Mouse (Mus musculus) heart, embryonic 14.5 days (tissue): ENCODE measurements at regions not wholly inside any gene's neighbourhood (a gene's known extent, or its start where the extent isn't known, plus 50 kb on each side); places are given as distances from the start of the nearest gene placed in this dataset.
A peak's percentile ranks its signal among the peaks of the same experiment; 100 is the strongest.

Experiments
- ATAC-seq: fragments of 200-750 bp; cut with Nextera tagmentation; 2 replicates; pipeline ENCODE4 v1.8.0; 2017; ENCODE audit warnings: low read depth, moderate TSS enrichment; ENCODE audit not compliant: insufficient number of reproducible peaks, insufficient read depth, low FRiP score
- H3K27ac ChIP-seq, 2 experiments: fragments of 200-500 bp in 1 of 2; fragments of 300-500 bp in 1 of 2; sonication (generic) in 1 of 2; replicated peaks in 1 of 2; 2 replicates each; pipeline ENCODE4 v1.5.1; 2012 to 2014; ENCODE audit warnings: low read depth in 2 of 2, low read length in 2 of 2, control low read depth in 1 of 2, mild to moderate bottlenecking in 1 of 2, mixed read lengths in 1 of 2; ENCODE audit not compliant: control insufficient read depth in 1 of 2, insufficient read depth in 1 of 2
- H3K27me3 ChIP-seq: fragments of 300-500 bp; sonication (generic); 2 replicates; pipeline ENCODE4 v1.6.1; 2014; ENCODE audit warnings: mild to moderate bottlenecking, low read length, control low read depth; ENCODE audit not compliant: control insufficient read depth, insufficient read depth
- H3K36me3 ChIP-seq: fragments of 300-500 bp; sonication (generic); 2 replicates; pipeline ENCODE4 v1.6.1; 2014; ENCODE audit warnings: mild to moderate bottlenecking, control low read depth, low read length, mixed read lengths; ENCODE audit not compliant: control insufficient read depth, insufficient read depth
- H3K4me1 ChIP-seq, 2 experiments: fragments of 200-500 bp in 1 of 2; fragments of 300-500 bp in 1 of 2; sonication (generic) in 1 of 2; 2 replicates each; pipeline ENCODE4 v1.6.1; 2012 to 2014; ENCODE audit warnings: low read length in 2 of 2, control low read depth in 1 of 2, mixed read lengths in 1 of 2; ENCODE audit not compliant: control insufficient read depth in 2 of 2, insufficient read depth in 2 of 2
- H3K4me2 ChIP-seq: fragments of 300-500 bp; sonication (generic); 2 replicates; pipeline ENCODE4 v1.6.1; 2014; ENCODE audit warnings: mild to moderate bottlenecking, low read length
- H3K4me3 ChIP-seq, 2 experiments: fragments of 200-500 bp in 1 of 2; fragments of 300-500 bp in 1 of 2; sonication (generic) in 1 of 2; 2 replicates each; pipeline ENCODE4 v1.5.1; 2012 to 2014; ENCODE audit warnings: low read length in 2 of 2, mild to moderate bottlenecking in 2 of 2, control low read depth in 1 of 2, low read depth in 1 of 2, moderate library complexity in 1 of 2; ENCODE audit not compliant: control insufficient read depth in 1 of 2, insufficient read depth in 1 of 2
- H3K9ac ChIP-seq: fragments of 300-500 bp; sonication (generic); 2 replicates; pipeline ENCODE4 v1.6.1; 2014; ENCODE audit warnings: mild to moderate bottlenecking, low read length
- H3K9me3 ChIP-seq: fragments of 300-500 bp; sonication (generic); 2 replicates; pipeline ENCODE4 v1.6.1; 2016; ENCODE audit warnings: low read length, control low read depth; ENCODE audit not compliant: control insufficient read depth
- WGBS: fragments of 180-500 bp; shearing (Covaris S2); extraction: QIAGEN DNeasy Blood & Tissue Kit; methylation state at CpG from one replicate; pipeline ENCODE4 v1.1.7; 2014; 5-methylcytosine and 5-hydroxymethylcytosine counted together

DNA sequence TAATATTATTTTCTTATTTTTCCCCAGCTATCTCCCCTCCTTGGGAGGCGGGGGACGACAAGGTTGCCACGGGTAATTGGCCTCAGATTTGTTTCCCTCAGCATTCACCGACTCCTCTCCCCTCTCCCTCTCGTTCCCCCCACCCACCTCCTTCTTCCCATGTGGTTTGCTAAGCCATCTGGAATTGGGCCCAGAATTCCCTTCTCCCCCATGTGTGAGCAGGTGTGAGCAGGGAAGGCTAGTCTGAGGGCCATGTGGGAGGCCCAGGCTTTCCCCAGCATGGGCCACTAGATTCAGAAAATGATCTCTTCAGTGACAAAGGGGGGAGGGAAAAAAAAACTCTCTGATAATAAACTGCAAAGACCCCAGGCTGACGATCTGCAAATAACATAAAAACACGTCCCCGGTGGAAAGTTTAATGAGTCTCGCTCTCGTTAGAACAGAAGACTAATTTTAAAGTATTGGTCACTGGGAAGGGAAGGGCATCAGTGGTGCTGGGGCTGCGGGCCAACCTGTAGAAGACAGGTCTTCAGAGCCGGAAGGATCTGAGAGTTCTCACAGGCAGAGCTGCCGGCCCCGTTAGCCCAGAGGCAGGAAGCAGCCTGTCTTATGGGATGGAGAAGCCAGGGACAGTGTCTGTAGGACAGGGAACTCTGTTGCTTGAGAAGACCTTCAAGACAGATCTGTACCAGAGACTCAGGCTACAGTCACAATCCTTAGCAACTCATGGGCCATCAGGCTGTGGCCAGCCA, 64.3 kb upstream of the Unc5a start:
- 62% methylated on average over 14 of the region's 14 CpGs for WGBS
- Histone ChIP-seq H3K9me3 (no peaks in the 10 kb centered on the region), H3K4me1 (no peaks in the 10 kb centered on the region; a peak in 1 of 4 replicates), H3K9ac (no peak overlapping the region), H3K27ac (no peak overlapping the region), H3K4me3 (no peak overlapping the region), H3K27me3 (peaks cover 33% of the 10 kb centered on the region), H3K4me2 (no peak overlapping the region), H3K36me3 (no peaks in the 10 kb centered on the region)
- ATAC-seq, result no peak

DNA sequence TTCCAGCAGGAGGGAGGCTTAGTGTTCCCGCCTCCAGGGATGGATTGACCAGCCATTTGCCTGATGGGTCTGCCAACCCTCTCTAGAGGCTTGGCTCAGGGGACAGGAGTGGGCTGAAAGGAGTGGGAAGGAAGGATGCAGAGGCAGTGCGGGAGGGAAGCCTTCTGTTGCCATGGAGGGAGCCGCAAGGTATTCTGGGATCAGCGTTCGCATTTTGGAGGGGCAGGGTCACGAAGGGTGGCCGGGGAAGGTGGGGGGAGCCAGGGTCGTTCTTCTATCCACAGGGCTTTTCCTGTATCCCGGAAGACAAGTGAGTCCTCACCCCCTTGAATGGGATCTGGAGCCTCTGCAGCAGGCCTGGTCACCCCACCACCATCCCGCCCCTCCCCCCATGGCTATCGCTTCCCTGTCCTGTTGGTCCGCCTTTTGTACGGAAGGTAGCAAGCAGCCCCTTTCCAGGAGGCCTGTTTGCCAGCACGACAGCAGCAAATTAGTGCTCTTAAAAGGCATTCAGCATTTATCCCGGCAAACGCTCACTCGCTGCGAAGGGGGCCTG, 61.8 kb upstream of the Unc5a start:
- WGBS, result 9% methylated on average over 18 of the region's 18 CpGs
- no peak overlapping the region for H3K27ac ChIP-seq
- no peak overlapping the region; a peak in 1 of 4 replicates for H3K4me3 ChIP-seq
- no peaks in the 10 kb centered on the region; a peak in 1 of 4 replicates for H3K4me1 ChIP-seq
- ATAC-seq, result no peak
- peaks cover 29% of the 10 kb centered on the region for H3K27me3 ChIP-seq
- H3K4me2 ChIP-seq, result 0 out of 2 replicates have a peak overlapping the region, but pooled peaks have one; percentile 25
- H3K9me3 ChIP-seq, result peaks cover 3% of the 10 kb centered on the region; the same call in 1 of the 2 replicates
- no peaks in the 10 kb centered on the region for H3K36me3 ChIP-seq
- no peak overlapping the region for H3K9ac ChIP-seq

DNA sequence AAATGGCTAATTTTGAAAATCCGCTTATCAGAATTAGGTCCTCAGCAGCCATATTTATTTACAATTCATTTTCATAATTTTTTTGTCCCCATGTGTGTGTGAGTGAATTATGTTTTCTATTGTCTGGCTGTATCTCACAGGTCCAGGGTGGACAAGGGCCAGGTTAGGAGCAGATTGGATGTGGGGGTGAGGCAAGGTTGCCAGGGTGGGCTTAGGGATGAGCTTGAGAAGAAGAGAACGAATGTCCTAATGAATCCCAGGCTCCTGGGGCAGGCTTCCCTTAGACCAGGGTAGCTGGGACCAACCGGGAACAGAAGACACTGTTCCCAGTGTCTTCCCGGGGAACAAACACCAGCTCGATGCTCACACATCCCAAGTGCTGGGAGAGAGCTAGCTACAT, 61.2 kb upstream of the Unc5a start:
- no peaks in the 10 kb centered on the region for H3K36me3 ChIP-seq
- no peak overlapping the region for H3K27ac ChIP-seq
- H3K9ac ChIP-seq, result no peak overlapping the region
- no peaks in the 10 kb centered on the region; a peak in 1 of 4 replicates for H3K4me1 ChIP-seq
- no peak for ATAC-seq
- no peak overlapping the region for H3K4me3 ChIP-seq
- H3K4me2 ChIP-seq, result no peak overlapping the region
- 42% methylated on average over 5 of the region's 5 CpGs for WGBS
- H3K27me3 ChIP-seq, result peaks cover 28% of the 10 kb centered on the region
- H3K9me3 ChIP-seq, result peaks cover 3% of the 10 kb centered on the region; the same call in 1 of the 2 replicates

DNA sequence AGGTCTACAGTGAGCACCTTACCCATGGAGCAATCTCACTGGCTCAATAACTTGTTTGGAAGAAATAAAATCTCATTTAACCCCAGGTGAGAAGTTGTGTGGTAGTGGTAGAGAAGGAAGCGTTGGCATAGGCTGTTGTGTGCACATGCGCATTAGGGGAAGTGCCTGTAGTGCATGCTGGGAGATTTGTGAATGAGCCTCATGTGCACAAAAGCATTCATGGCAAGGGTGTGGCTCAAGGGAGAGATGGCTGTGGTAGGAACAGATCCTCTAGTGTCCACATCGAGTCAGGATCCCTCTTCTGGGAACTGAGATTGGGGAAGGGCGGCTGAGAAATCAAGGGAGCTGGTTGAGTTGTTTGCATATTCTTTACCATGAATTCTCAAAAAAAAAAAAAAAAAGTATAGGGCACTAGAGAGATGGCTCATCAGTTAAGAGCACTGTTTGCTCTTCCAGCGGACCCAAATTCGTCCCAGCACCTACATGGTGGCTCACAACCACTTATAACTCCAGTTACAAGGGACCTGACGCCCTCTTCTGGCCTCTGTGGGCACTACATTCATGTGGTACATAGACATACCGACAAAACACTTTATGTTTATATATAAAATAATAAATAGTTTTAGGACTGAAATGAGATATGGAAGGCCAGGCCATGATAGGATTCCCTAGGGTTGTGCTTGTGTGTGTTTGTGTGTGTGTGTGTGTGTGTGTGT, 59.4 kb upstream of the Unc5a start:
- Histone ChIP-seq H3K4me2 (no peak overlapping the region), H3K4me3 (no peak overlapping the region), H3K27me3 (peaks cover 28% of the 10 kb centered on the region), H3K9me3 (peaks cover 3% of the 10 kb centered on the region; the same call in 1 of the 2 replicates), H3K36me3 (no peaks in the 10 kb centered on the region), H3K27ac (no peak overlapping the region), H3K9ac (no peak overlapping the region), H3K4me1 (no peaks in the 10 kb centered on the region; a peak in 1 of 4 replicates)
- 69% methylated on average over 8 of the region's 8 CpGs for WGBS
- no peak for ATAC-seq

DNA sequence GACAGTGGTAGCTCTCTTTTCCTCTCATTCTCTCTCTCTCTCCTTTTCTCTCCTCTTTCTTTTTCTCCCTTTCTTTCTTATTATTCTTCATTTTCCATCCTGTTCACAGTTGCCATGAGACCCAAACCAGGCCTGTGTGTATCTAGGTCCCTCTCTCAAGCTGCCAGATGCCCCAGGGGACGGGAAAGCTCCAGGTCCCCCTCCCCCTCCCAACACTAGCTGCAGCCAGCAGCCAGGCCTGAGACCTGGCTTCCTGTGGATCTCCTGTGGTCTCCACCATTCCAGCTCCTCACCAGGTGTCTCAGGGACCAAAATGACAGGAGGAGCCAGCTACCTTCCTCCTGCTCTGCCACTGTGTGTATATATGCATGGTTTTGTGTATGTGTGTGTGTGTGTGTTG, 56.6 kb upstream of the Unc5a start:
- no peak overlapping the region for H3K4me2 ChIP-seq
- peaks cover 12% of the 10 kb centered on the region for H3K27me3 ChIP-seq
- no peaks in the 10 kb centered on the region for H3K36me3 ChIP-seq
- peaks cover 3% of the 10 kb centered on the region; the same call in 1 of the 2 replicates for H3K9me3 ChIP-seq
- ATAC-seq, result no peak
- no peak overlapping the region for H3K27ac ChIP-seq
- H3K4me1 ChIP-seq, result no peaks in the 10 kb centered on the region; a peak in 1 of 4 replicates
- WGBS, result 25% methylated on average over 1 of the region's 1 CpGs
- H3K4me3 ChIP-seq, result no peak overlapping the region
- H3K9ac ChIP-seq, result no peak overlapping the region

DNA sequence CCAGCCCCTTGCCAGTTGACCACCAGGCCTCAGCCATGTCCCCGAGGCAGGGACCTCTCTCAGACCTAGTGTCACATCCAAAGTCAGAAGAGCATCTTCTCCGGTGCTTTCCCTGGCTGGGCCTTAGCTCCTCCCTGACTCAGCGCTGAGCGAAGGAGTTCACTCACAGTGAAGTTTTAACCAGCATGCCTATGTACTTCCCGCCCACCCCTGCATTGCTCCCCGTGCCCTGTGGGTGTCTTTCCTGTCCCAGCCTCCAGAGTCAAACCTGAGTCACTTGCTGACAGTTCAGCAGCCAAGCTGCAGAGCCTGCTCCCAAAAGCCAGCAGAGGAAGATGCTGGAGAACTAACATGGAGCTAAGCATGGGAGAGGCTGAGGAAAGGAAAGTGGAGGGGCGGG, 55.6 kb upstream of the Unc5a start:
- ATAC-seq, result no peak
- H3K9me3 ChIP-seq, result peaks cover 3% of the 10 kb centered on the region; the same call in 1 of the 2 replicates
- WGBS, result 39% methylated on average over 7 of the region's 7 CpGs

DNA sequence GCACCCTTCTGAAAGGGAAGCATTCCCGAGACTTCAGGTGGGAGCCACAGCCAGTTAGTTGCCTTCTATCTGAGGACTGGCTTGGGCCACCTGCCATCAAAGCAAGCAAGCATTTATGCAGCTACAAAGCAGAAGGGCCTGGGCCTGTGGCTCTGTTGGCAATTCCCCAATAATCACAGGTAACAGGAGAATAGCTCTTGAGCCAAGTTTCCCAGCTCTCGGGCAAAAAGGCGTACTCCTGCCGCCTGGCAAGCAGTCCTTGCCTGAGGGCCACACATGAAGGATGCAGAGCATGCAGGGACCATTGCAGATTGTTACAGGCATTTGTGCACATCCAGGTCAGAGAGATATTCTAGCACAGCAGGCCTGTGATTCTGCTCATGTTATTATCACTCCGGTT, 53.2 kb upstream of the Unc5a start:
- no peak for ATAC-seq
- WGBS, result 73% methylated on average over 5 of the region's 5 CpGs

More for the DNA sequence above, 55.6 kb upstream of the Unc5a start:
- no peaks in the 10 kb centered on the region for H3K36me3 ChIP-seq
- no peak overlapping the region for H3K4me2 ChIP-seq
- H3K27ac ChIP-seq, result no peak overlapping the region
- no peak overlapping the region for H3K4me3 ChIP-seq
- H3K9ac ChIP-seq, result no peak overlapping the region
- H3K27me3 ChIP-seq, result peaks cover 2% of the 10 kb centered on the region
- no peaks in the 10 kb centered on the region for H3K4me1 ChIP-seq

More for the DNA sequence above, 53.2 kb upstream of the Unc5a start:
- peaks cover 3% of the 10 kb centered on the region; the same call in 1 of the 2 replicates for H3K9me3 ChIP-seq
- no peak overlapping the region for H3K4me2 ChIP-seq
- no peaks in the 10 kb centered on the region for H3K27me3 ChIP-seq
- H3K27ac ChIP-seq, result no peak overlapping the region
- H3K4me3 ChIP-seq, result no peak overlapping the region
- no peaks in the 10 kb centered on the region for H3K36me3 ChIP-seq
- H3K9ac ChIP-seq, result no peak overlapping the region
- H3K4me1 ChIP-seq, result no peaks in the 10 kb centered on the region
